Mouse (Mus musculus) c-Kit-positive CD71-negative TER-119-negative erythroid progenitor cells, embryonic 14.5 days (primary cell): ENCODE measurements around the gene Cers5.
"Not testable (repeated sequence)": the region's sequence is repeated elsewhere in the genome, so short reads cannot be mapped to it uniquely, and the experiment has no call there.

Experiments used
- DNase-seq: peaks from one replicate; pipeline ENCODE4 v3.0.0-alpha.2; 2013; ENCODE audit warnings: low read depth

The Cers5 gene

GRCm38 (mm10) chr15:99708176-99708575, 64.5 kb downstream of the Cers5 start:
- DNase-seq, result no peak

- DNase-seq, result peak; percentile 76
These were observed 67.1 kb downstream of the Cers5 start, which contains the start of gene Gm17349 for GRCm38 (mm10) chr15:99705440-99706048. TSS of gene Gm17349 (minus strand) at chr15:99705490.

- no peak for DNase-seq
These were observed 67.8 kb downstream of the Cers5 start for GRCm38 (mm10) chr15:99704881-99705280.

GRCm38 (mm10) chr15:99704041-99704681, 68.5 kb downstream of the Cers5 start:
- no peak for DNase-seq

GRCm38 (mm10) chr15:99703676-99704040, 69.0 kb downstream of the Cers5 start:
- no peak for DNase-seq

- DNase-seq, result no peak
These were observed 69.6 kb downstream of the Cers5 start for GRCm38 (mm10) chr15:99703104-99703503.

GRCm38 (mm10) chr15:99701999-99702900, 70.4 kb downstream of the Cers5 start, which contains the start of gene Smarcd1:
TSS of gene Smarcd1 (plus strand) at chr15:99702129.
- DNase-seq, result peak; percentile 85

GRCm38 (mm10) chr15:99701640-99701998, 71.1 kb downstream of the Cers5 start:
- not testable (repeated sequence) for DNase-seq

GRCm38 (mm10) chr15:99700219-99701106, 72.2 kb downstream of the Cers5 start:
- no peak for DNase-seq

- no peak for DNase-seq
These were observed 73.0 kb downstream of the Cers5 start for GRCm38 (mm10) chr15:99699715-99700114.

- no peak for DNase-seq
These were observed 74.1 kb downstream of the Cers5 start for GRCm38 (mm10) chr15:99698533-99699085.

- DNase-seq, result no peak
These were observed 75.4 kb downstream of the Cers5 start for GRCm38 (mm10) chr15:99697309-99697708.

- DNase-seq, result no peak
These were observed 80.7 kb downstream of the Cers5 start for GRCm38 (mm10) chr15:99691976-99692375.

- DNase-seq, result no peak
These were observed 81.8 kb downstream of the Cers5 start for GRCm38 (mm10) chr15:99690924-99691323.

- DNase-seq, result no peak
These were observed 84.0 kb downstream of the Cers5 start for GRCm38 (mm10) chr15:99688712-99689111.
